Mouse (Mus musculus) heart, adult 8-10 months (tissue): Measurements from ENCODE around the gene Ern1. TPM values are rescaled to one million over a fixed set of nuclear protein-coding genes. Genes with fewer than 3 reads are reported as not detected.
"Not testable (repeated sequence)": the region's sequence is repeated elsewhere in the genome, so short reads cannot be mapped to it uniquely, and the experiment has no call there.

Experiments
- DNase-seq: peaks from one replicate; pipeline ENCODE4 v3.0.0; 2022; ENCODE audit warnings: low spot score
- total RNA-seq, 4 experiments: library from RNA; stranded (reverse); gene quantifications; 2 replicates each; pipeline ENCODE4 v1.2.4; 2022

The Ern1 gene
- total RNA-seq, 4 experiments from 2014 or later = 10.2 to 14.0 (median 12.8) TPM

GRCm38 (mm10) chr11:106481651-106482050 lies 6.0 kb downstream of the Ern1 start:
- DNase-seq = no peak

- no peak for DNase-seq
These were observed 7.1 kb downstream of the Ern1 start for GRCm38 (mm10) chr11:106480530-106480885.

GRCm38 (mm10) chr11:106479619-106480529 lies 7.8 kb downstream of the Ern1 start:
- DNase-seq = no peak

DNA sequence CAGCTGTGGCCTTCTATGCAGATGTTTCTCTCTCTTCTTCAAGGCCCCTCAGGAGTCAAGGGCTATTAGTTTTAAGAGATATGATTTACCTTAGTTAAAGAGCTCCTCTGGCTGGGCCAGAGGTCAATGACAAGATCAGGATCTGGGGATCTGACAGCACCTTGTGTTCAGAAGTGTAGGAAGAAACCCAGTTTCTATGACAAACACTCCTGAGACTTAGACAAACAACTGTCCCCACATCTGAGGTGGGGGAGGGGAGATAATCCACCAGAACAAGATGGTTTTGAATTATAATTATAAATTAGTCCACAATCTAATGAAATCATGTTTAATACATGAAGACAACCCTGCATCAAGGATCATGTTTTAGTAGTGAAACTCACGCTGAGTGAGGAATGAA lies 8.9 kb downstream of the Ern1 start:
- no peak for DNase-seq

GRCm38 (mm10) chr11:106477505-106478160 lies 10.0 kb downstream of the Ern1 start:
- no peak for DNase-seq

GRCm38 (mm10) chr11:106475309-106475708 lies 12.3 kb downstream of the Ern1 start:
- no peak for DNase-seq

DNA sequence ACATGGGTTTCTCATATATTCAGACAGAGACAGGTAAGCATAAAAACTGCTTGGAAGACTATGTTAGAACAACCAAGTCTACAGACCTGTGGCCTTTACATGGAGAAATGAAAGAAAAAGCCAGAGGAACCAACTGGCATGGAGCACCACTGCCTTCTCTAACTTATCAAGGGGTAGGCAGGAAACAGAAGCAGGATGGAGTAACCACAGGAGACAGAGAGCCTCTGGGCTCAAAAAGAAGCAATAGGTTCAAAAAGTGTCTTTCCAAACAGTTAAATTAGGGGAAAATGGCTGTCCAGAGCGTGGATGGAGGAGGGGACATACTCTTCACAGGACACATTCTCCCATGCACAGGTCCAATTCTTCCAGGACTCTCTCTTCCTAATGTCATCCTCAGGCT lies 16.0 kb downstream of the Ern1 start:
- DNase-seq = no peak

DNA sequence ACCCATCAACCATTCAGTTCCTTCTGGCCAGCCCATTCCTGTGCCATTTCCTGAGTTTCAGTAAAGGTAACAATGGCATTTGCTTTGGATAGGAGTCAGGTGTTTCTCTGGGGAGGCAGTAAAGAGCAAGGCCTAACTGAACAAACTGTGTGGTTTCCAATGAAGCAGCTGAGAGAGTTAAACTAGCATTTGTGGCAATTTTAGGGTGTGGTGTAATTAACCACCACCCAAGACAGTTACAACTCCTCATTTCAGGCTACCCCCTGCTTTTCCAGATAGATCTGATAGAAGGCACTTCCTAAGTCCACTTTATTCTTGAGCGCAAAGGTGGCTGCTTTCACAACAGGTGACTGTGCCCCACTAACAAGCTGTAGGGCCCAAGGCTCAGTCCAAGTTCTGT lies 19.1 kb downstream of the Ern1 start:
- DNase-seq = no peak

DNA sequence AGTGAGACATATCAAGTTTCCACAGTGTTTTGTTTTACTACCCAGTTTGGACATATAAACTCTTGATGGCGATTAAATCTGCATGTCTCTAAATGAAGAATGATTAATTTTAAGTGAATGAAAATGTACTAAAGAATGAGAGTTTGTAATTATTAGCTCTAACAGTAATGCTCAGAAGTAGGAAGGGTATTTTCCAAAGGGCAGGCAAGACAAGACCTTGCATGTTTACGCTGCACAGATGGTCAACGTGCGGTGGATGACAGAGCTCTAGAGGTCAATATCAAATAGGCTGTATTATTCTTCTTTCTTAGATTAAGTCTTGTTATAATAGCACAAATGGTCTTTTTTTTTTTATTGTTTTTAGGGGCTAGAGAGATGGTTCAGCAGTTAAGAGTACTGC lies 21.7 kb downstream of the Ern1 start:
- DNase-seq = no peak

DNA sequence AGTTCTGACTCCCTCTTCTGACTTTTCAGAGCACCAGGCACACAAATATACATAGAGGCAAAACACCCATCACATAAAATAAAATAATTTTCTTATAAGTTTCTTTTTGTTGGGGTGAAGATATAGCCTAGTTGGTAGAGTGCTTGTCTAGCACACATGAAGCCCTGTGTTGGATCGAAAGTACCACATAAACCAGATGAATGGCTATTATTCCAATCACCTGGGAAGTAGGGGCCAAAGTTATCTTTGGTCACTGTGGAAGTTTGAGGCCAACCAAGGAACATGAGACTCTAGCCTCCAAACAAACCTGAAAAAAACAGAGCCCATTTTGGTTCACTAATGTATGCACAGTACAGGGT lies 22.1 kb downstream of the Ern1 start:
- DNase-seq = no peak

DNA sequence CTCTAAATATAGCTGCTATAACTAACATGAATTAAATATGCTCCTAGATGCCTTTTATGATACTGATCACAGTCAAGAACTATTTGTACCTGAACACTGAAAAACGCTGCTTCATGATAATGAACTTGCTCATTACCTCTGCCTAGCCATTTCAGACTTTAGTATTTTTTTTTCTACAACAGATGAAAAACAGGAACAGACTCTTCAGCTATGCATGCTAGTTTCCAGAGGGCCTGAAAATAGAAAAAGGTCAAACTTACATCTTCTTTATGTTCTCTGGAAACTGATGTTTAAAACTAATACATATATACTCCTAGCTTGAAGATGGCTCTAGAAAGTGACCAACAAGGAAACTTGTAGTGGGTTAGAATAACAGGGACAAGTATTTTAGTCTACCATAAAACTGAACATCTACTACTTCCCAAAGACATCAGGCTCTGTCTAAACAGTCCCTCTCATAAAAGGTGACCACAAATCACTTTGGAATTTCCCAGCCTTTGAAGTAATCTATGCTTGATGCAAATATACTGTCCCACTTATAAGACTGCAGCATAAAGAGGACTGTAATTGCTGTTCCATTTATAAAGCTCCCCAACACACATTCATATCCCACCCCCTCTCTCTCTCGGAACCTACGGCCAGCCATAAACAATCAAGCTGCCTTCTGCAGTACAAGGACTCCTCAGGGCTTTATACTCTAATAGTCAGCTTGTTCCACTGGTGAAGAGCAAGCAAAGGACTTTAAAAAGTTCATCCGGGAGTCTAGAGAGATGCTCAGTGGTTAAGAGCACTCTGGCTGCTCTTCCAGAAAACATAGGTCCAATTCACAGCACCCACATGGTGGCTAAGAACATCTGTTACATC lies 22.7 kb downstream of the Ern1 start:
- DNase-seq = no peak

DNA sequence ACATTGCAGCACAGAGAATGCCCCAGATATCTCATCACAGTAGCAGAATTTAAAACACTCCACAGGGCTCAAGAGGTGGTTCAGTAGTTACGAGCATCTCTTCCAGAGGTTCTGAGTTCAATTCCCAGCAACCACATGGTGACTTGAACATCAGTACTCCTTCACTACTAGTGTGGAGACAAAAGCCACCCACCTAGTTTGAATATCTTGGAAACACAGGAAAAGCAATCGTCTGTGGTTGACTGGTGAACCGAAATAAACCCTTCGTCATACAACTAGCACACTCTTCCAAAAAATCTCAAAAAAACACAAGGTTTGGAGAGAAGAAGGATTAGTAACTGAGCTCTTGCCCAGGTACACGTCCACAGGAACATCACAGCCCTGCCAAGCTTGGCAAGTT lies 23.8 kb downstream of the Ern1 start:
- no peak for DNase-seq

DNA sequence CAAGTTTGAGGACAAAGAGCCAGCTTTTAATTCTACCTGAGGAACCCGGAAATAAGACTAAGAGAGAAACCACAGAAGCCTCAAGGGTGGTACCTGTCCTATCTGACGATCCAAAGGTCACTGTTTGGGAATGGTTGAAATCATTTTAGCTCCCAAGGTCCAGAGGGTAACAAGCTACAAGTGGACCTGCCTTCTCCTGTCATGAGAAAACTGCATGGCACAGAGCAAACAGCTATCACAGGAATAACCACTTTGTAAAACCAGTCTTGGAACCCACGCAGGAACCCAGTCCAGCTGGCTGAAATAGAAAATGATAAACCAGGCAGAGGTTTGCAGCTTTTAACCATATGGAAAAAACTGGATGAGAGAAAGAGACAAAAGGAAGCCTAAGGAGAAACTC lies 25.3 kb downstream of the Ern1 start:
- no peak for DNase-seq

DNA sequence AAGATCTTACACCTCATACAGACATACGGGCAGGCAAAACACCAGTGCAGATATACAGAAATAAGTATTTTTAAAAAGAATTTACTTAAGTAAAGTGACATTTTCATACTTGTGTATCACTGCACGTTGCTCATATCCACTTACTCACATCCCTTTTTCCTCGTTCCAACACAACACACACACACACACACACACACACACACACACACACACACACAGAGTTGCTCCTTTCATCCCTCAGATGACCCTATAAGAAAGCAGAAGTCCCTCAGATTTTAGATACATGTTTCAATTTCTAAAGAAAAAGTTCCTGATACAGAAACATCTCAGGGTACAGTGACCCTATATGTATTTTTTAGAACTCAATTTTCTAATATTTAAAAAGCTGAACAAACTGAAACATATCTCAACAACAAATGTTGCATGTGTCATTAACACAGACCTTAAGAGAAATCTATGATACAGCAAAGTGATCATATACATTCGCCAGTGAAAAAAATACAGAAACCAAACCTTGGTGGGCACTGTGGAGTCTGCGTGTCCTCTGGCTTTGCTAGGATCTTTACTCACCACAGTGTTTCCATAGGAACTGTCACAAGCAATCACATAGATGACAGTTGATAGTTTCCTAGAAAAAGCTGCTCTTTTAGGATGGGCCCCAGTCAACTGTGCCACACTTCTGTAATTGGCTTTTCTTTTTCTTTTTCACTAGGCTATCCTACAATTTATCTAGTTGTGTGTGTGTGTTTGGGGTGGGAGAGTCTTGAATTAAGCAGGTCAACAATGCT lies 26.3 kb downstream of the Ern1 start:
- DNase-seq = no peak

GRCm38 (mm10) chr11:106460671-106461070 lies 27.0 kb downstream of the Ern1 start:
- no peak for DNase-seq

GRCm38 (mm10) chr11:106458540-106458939 lies 29.1 kb downstream of the Ern1 start:
- no peak for DNase-seq

- DNase-seq = no peak
These were observed 44.0 kb downstream of the Ern1 start for GRCm38 (mm10) chr11:106443646-106444045.

DNA sequence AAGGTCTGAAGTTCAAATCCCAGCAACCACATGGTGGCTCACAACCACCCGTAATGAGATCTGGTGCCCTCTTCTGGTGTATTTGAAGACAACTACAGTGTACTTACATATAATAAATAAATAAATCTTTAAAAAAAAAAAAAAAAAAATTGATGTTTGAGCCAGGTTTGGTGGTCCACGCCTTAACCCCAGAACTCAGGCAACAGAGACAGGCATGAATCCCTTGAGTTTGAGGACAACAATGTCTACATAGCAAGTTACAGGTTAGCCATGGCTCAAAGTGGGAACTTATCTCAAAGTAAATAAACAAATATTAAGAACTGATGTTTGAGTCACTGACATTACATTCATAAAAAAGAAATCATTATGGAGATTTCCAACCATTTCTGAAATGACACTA lies 45.1 kb downstream of the Ern1 start:
- not testable (repeated sequence) for DNase-seq

DNA sequence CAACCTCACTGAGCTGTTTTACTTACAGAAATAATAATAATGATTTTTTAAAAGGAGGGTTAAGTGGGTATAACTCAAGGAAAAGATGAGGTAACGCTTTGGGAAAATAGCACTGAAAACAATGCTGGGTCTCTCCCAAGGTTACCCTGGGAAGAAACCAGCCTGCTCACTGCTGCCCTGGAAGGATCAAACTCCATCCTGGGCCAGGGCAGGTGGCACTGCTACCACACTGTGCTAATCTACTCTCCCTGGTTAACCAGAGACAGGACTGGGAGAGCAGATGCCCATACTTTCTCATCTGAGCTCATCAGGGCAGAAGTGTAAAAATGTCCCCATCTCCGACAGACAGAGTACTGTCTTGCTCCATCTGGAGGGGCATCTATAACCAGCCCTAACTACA lies 47.3 kb downstream of the Ern1 start:
- no peak for DNase-seq

GRCm38 (mm10) chr11:106439355-106439754 lies 48.3 kb downstream of the Ern1 start:
- DNase-seq = no peak

DNA sequence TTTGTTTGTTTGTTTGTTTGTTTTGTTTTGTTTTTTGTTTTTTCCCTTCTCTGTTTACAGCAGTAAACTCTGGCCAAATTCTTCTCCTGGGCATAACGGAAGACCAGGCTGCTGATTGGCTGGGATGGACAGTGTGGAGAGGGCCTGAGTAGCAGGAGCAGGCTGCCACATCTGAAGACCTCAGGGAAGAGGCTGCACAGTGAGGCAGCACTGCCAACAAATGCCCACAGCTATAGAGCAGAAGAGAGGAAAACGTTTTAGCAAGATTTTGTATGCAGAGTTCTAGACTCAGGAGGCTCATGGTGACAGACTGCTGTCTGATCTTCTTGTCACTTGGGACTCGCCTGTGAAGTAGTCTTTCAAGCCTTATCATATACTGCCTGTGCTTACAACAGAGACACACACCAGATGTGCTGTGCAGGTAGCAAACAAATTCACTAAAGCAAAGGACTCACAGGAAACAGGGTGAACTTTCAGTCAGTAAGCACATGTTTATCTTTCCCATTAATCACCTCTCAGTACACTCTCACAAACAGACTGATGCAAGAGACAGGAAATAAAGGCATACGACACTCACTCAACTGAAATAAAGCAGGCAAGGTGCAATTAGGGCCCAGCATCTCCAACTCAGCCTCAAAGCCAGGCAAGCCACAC lies 49.0 kb downstream of the Ern1 start:
- DNase-seq = no peak
